12 mouse cellular contexts compared by ENCODE assay signal in genomic region chr19:25306277-25306676, GRCm38 (mm10).
DNase-seq lines count a peak whose midpoint lies in the region; ATAC-seq and TF ChIP-seq lines count a peak whose summit lies in the region.
"Had no signal": no experiment of that assay in that cellular context is flagged by ENCODE, and none has a peak within 500 bp of the region (broad histone marks: within the 10 kb centered on the region; RNA-seq: fewer than 3 reads in every experiment).

No protein-coding gene starts in this region.

- H3K27me3 ChIP-seq in intestine, postnatal 0 days (replicated peaks; ENCODE audit: control insufficient read depth, insufficient read depth, low read length), result no peaks in the 10 kb centered on the region
- no peaks in the 10 kb centered on the region for H3K27me3 ChIP-seq in intestine, embryonic 15.5 days (replicated peaks)
- H3K27me3 ChIP-seq in spleen, adult 2 months (ENCODE audit: control insufficient read depth, insufficient read depth, low read length), result no peaks in the 10 kb centered on the region
- no peaks in the 10 kb centered on the region for H3K27me3 ChIP-seq in splenic B cell, adult 2 months (ENCODE audit: control insufficient read depth, insufficient read depth, low read length, poor library complexity, severe bottlenecking)
- H3K27me3 ChIP-seq: liver, embryonic 13.5 days; stomach, embryonic 15.5 days had no signal

- no peak for DNase-seq in spleen, adult 2 months (ENCODE audit: low read depth in 1 of 2, low spot score in 2 of 2)
- no peak for DNase-seq in spleen, postnatal 36 days (ENCODE audit: low spot score in 2 of 2)
- DNase-seq in R1 (ENCODE audit: low read depth, low spot score), result peak; percentile 46
- DNase-seq in splenic B cell, adult 2 months (ENCODE audit: low read depth, low spot score), result peak; percentile 18
- DNase-seq in right cerebral cortex, postnatal 36 days (ENCODE audit: low spot score in 2 of 2), result no peak
- DNase-seq: liver, embryonic 13.5 days had no signal

- H3K27ac ChIP-seq in intestine, postnatal 0 days (ENCODE audit: low read depth, low read length), result no peak overlapping the region
- H3K27ac ChIP-seq in intestine, embryonic 15.5 days, result no peak overlapping the region
- no peak overlapping the region for H3K27ac ChIP-seq in spleen, adult 2 months (ENCODE audit: insufficient read depth, low read length)
- H3K27ac ChIP-seq: forebrain, embryonic 13.5 days; hindbrain, embryonic 14.5 days; liver, embryonic 13.5 days; stomach, embryonic 15.5 days had no signal

- no peak overlapping the region for H3K4me2 ChIP-seq in intestine, postnatal 0 days (replicated peaks; ENCODE audit: low read depth)
- no peak overlapping the region for H3K4me2 ChIP-seq in intestine, embryonic 15.5 days (replicated peaks)
- H3K4me2 ChIP-seq: forebrain, embryonic 13.5 days; hindbrain, embryonic 14.5 days; liver, embryonic 13.5 days; stomach, embryonic 15.5 days had no signal

- no peaks in the 10 kb centered on the region for H3K36me3 ChIP-seq in intestine, postnatal 0 days (ENCODE audit: control insufficient read depth, insufficient read depth)
- no peaks in the 10 kb centered on the region for H3K36me3 ChIP-seq in intestine, embryonic 15.5 days
- no peaks in the 10 kb centered on the region for H3K36me3 ChIP-seq in spleen, adult 2 months (ENCODE audit: control insufficient read depth, insufficient read depth, low read length)
- no peaks in the 10 kb centered on the region for H3K36me3 ChIP-seq in splenic B cell, adult 2 months (ENCODE audit: control insufficient read depth, insufficient read depth, low read length, poor library complexity, severe bottlenecking)
- H3K36me3 ChIP-seq: liver, embryonic 13.5 days; stomach, embryonic 15.5 days had no signal

- ATAC-seq in intestine, postnatal 0 days, result no peak
- ATAC-seq in intestine, embryonic 15.5 days, result no peak
- ATAC-seq: forebrain, embryonic 13.5 days; midbrain, embryonic 16.5 days had no signal

- peak; percentile 72 for TF ChIP-seq CTCF in intestine, postnatal 0 days (IDR thresholded peaks at IDR 0.05; ENCODE audit: low read depth)
- peak; percentile 14; the same call in 1 of the 2 replicates for TF ChIP-seq CTCF in spleen, adult 2 months (IDR thresholded peaks at IDR 0.05; ENCODE audit: extremely low read depth, insufficient read depth, insufficient read length, insufficient replicate concordance)

- H3K9ac ChIP-seq in intestine, postnatal 0 days (ENCODE audit: low read depth, low read length), result no peak overlapping the region
- no peak overlapping the region for H3K9ac ChIP-seq in intestine, embryonic 15.5 days
- H3K9ac ChIP-seq: forebrain, embryonic 13.5 days; hindbrain, embryonic 14.5 days; liver, embryonic 13.5 days; stomach, embryonic 15.5 days had no signal

- 64% methylated on average over 9 of the region's 9 CpGs for WGBS in intestine, postnatal 0 days
- 71% methylated on average over 9 of the region's 9 CpGs for WGBS in intestine, embryonic 15.5 days
- WGBS in spleen, adult 2 months, result 59% methylated on average over 9 of the region's 9 CpGs

- TF ChIP-seq POLR2A in spleen, adult 2 months (IDR thresholded peaks at IDR 0.05; ENCODE audit: low read depth, low read length), result no peak

- H3K4me3 ChIP-seq in intestine, postnatal 0 days (ENCODE audit: low read depth, low read length), result no peak overlapping the region
- H3K4me3 ChIP-seq in intestine, embryonic 15.5 days (replicated peaks), result no peak overlapping the region
- H3K4me3 ChIP-seq in spleen, adult 2 months (ENCODE audit: extremely low read depth, insufficient read depth, insufficient read length), result no peak overlapping the region
- H3K4me3 ChIP-seq: forebrain, embryonic 13.5 days; liver, embryonic 13.5 days; stomach, embryonic 15.5 days had no signal

- no peaks in the 10 kb centered on the region for H3K9me3 ChIP-seq in intestine, postnatal 0 days (ENCODE audit: control insufficient read depth)
- no peaks in the 10 kb centered on the region for H3K9me3 ChIP-seq in intestine, embryonic 15.5 days
- H3K9me3 ChIP-seq: forebrain, embryonic 13.5 days; liver, embryonic 13.5 days; stomach, embryonic 15.5 days had no signal

- H3K4me1 ChIP-seq in intestine, postnatal 0 days (replicated peaks; ENCODE audit: control insufficient read depth, insufficient read depth, low read length), result no peaks in the 10 kb centered on the region
- H3K4me1 ChIP-seq in intestine, embryonic 15.5 days (replicated peaks), result peaks cover 4% of the 10 kb centered on the region; the same call in 1 of the 2 replicates
- H3K4me1 ChIP-seq in spleen, adult 2 months (ENCODE audit: control insufficient read depth, insufficient read depth, insufficient read length), result no peaks in the 10 kb centered on the region
- H3K4me1 ChIP-seq: forebrain, embryonic 13.5 days had no signal

Comparison
In these comparisons a context has a peak if more than half of its experiments do, and no peak if none do; other contexts are left out.
1. DNase-seq: peak in R1 (single experiment) and splenic B cell, adult 2 months (single experiment); none in spleen, adult 2 months (0 of 2), spleen, postnatal 36 days (0 of 2) and right cerebral cortex, postnatal 36 days (0 of 2).